Mouse (Mus musculus) lung, adult 2 months (tissue): ENCODE data around the gene Ivd.

Source experiments
- CTCF ChIP-seq: fragments of 200-500 bp; IDR thresholded peaks from 2 replicates; pipeline ENCODE4 v1.5.1; 2011; ENCODE audit warnings: mild to moderate bottlenecking, low read length, control low read depth; ENCODE audit not compliant: insufficient read depth
- POLR2A ChIP-seq: fragments of 200-500 bp; IDR thresholded peaks from 2 replicates; pipeline ENCODE4 v1.6.1; 2011; ENCODE audit warnings: low read depth, mild to moderate bottlenecking, control low read depth, low read length, borderline replicate concordance; ENCODE audit errors: extremely low read depth

- TF ChIP-seq CTCF: no peak
- TF ChIP-seq POLR2A: no peak
Measured at GRCm38 (mm10) chr2:118875316-118875715, 13.6 kb downstream of the Ivd start.
